Mouse (Mus musculus) lung, postnatal 0 days (tissue): ENCODE results near the gene Evx2.

Source experiments
- CTCF ChIP-seq: IDR thresholded peaks from 2 replicates; pipeline ENCODE4 v1.5.1; 2016; ENCODE audit warnings: antibody characterized with exemption, mild to moderate bottlenecking
- EP300 ChIP-seq: IDR thresholded peaks from 2 replicates; pipeline ENCODE4 v1.6.1; 2016; ENCODE audit warnings: antibody characterized with exemption, mild to moderate bottlenecking, control low read depth

DNA sequence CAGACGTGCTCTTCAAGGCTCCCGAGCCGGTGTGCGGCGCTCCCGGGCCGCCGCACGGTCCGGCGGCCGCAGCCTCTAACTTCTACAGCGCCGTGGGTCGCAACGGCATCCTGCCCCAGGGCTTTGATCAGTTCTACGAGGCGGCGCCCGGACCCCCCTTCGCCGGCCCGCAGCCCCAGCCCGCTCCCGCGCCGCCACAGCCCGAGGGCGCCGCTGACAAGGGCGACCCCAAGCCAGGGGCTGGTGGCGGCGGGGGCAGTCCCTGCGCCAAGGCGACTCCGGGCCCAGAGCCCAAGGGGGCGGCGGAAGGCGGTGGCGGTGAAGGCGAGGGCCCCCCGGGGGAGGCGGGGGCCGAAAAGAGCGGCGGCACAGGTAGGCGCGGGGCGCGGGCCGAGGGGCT is 23.4 kb upstream of the Evx2 start:
- no peak for TF ChIP-seq CTCF
- no peak for TF ChIP-seq EP300
